Mouse (Mus musculus) forebrain, embryonic 10.5 days (tissue): ENCODE measurements at regions not wholly inside any gene's neighbourhood (a gene's known extent, or its start where the extent isn't known, plus 50 kb on each side); places are given as distances from the start of the nearest gene placed in this dataset.

Experiments used
- DNase-seq: peaks from one replicate; pipeline ENCODE4 v3.0.0-alpha.2; 2017; ENCODE audit warnings: low spot score; ENCODE audit errors: extremely low spot score
- H3K27ac ChIP-seq: fragments of 300-500 bp; sonication (generic); 2 replicates; pipeline ENCODE4 v1.5.1; 2016; ENCODE audit warnings: mild to moderate bottlenecking
- H3K27me3 ChIP-seq: fragments of 300-500 bp; sonication (generic); 2 replicates; pipeline ENCODE4 v1.6.1; 2016; ENCODE audit warnings: mild to moderate bottlenecking; ENCODE audit not compliant: poor library complexity, severe bottlenecking
- H3K36me3 ChIP-seq: fragments of 300-500 bp; sonication (generic); replicated peaks from 2 replicates; pipeline ENCODE4 v1.6.1; 2016; ENCODE audit warnings: mild to moderate bottlenecking, moderate library complexity
- H3K4me1 ChIP-seq: fragments of 300-500 bp; sonication (generic); 2 replicates; pipeline ENCODE4 v1.6.1; 2016
- H3K4me3 ChIP-seq: fragments of 300-500 bp; sonication (generic); 2 replicates; pipeline ENCODE4 v1.5.1; 2016; ENCODE audit warnings: mild to moderate bottlenecking, moderate library complexity
- H3K9me3 ChIP-seq: fragments of 300-500 bp; sonication (generic); 2 replicates; pipeline ENCODE4 v1.6.1; 2016; ENCODE audit warnings: mild to moderate bottlenecking, moderate library complexity
- WGBS: fragments of 180-500 bp; shearing (Covaris S2); methylation state at CpG from one replicate; pipeline ENCODE4 v1.1.7; 2016; 5-methylcytosine and 5-hydroxymethylcytosine counted together

- no peak overlapping the region for H3K4me3 ChIP-seq
- no peaks in the 10 kb centered on the region for H3K9me3 ChIP-seq
- peaks cover 15% of the 10 kb centered on the region for H3K4me1 ChIP-seq
- DNase-seq, result no peak
- H3K36me3 ChIP-seq, result no peaks in the 10 kb centered on the region
- WGBS, result 76% methylated on average over 7 of the region's 7 CpGs
- no peak overlapping the region for H3K27ac ChIP-seq
- no peaks in the 10 kb centered on the region for H3K27me3 ChIP-seq
Observed at GRCm38 (mm10) chr15:36399355-36400012, 608.1 kb downstream of the Zfp706 start.

- no peaks in the 10 kb centered on the region for H3K36me3 ChIP-seq
- no peak overlapping the region for H3K4me3 ChIP-seq
- H3K27me3 ChIP-seq, result no peaks in the 10 kb centered on the region
- 87% methylated on average over 9 of the region's 9 CpGs for WGBS
- no peaks in the 10 kb centered on the region for H3K9me3 ChIP-seq
- DNase-seq, result no peak
- no peak overlapping the region for H3K27ac ChIP-seq
- H3K4me1 ChIP-seq, result peaks cover 15% of the 10 kb centered on the region
Observed at GRCm38 (mm10) chr15:36398099-36398982, 609.2 kb downstream of the Zfp706 start.

GRCm38 (mm10) chr15:36396791-36397190 is 610.8 kb downstream of the Zfp706 start:
- no peak for DNase-seq
- H3K27ac ChIP-seq, result no peak overlapping the region
- no peaks in the 10 kb centered on the region for H3K36me3 ChIP-seq
- no peaks in the 10 kb centered on the region for H3K27me3 ChIP-seq
- H3K4me3 ChIP-seq, result no peak overlapping the region
- 87% methylated on average over 6 of the region's 6 CpGs for WGBS
- peaks cover 15% of the 10 kb centered on the region for H3K4me1 ChIP-seq
- H3K9me3 ChIP-seq, result no peaks in the 10 kb centered on the region

- no peaks in the 10 kb centered on the region for H3K27me3 ChIP-seq
- no peak overlapping the region for H3K27ac ChIP-seq
- no peaks in the 10 kb centered on the region for H3K36me3 ChIP-seq
- no peaks in the 10 kb centered on the region for H3K9me3 ChIP-seq
- no peak for DNase-seq
- H3K4me1 ChIP-seq, result peaks cover 15% of the 10 kb centered on the region
- H3K4me3 ChIP-seq, result no peak overlapping the region
- 70% methylated on average over 2 of the region's 2 CpGs for WGBS
Observed at GRCm38 (mm10) chr15:36396245-36396644, 611.3 kb downstream of the Zfp706 start.

GRCm38 (mm10) chr15:36395672-36396050 is 611.9 kb downstream of the Zfp706 start:
- WGBS, result 72% methylated on average over 4 of the region's 4 CpGs
- Histone ChIP-seq H3K36me3 (no peaks in the 10 kb centered on the region), H3K27me3 (no peaks in the 10 kb centered on the region), H3K4me3 (no peak overlapping the region), H3K4me1 (peaks cover 12% of the 10 kb centered on the region), H3K27ac (no peak overlapping the region), H3K9me3 (no peaks in the 10 kb centered on the region)
- no peak for DNase-seq

GRCm38 (mm10) chr15:36394914-36395671 is 612.5 kb downstream of the Zfp706 start:
- WGBS, result 81% methylated on average over 8 of the region's 8 CpGs
- no peak for DNase-seq
- Histone ChIP-seq H3K4me3 (no peak overlapping the region), H3K27me3 (no peaks in the 10 kb centered on the region), H3K27ac (no peak overlapping the region), H3K9me3 (no peaks in the 10 kb centered on the region), H3K4me1 (peaks cover 6% of the 10 kb centered on the region), H3K36me3 (no peaks in the 10 kb centered on the region)

GRCm38 (mm10) chr15:36389775-36390174 is 617.8 kb downstream of the Zfp706 start:
- no peak for DNase-seq
- Histone ChIP-seq H3K36me3 (no peaks in the 10 kb centered on the region), H3K4me3 (no peak overlapping the region), H3K9me3 (no peaks in the 10 kb centered on the region), H3K27ac (no peak overlapping the region), H3K27me3 (no peaks in the 10 kb centered on the region), H3K4me1 (no peaks in the 10 kb centered on the region)
- WGBS, result 73% methylated on average over 4 of the region's 4 CpGs

GRCm38 (mm10) chr15:36381228-36381671 is 626.3 kb downstream of the Zfp706 start:
- Histone ChIP-seq H3K4me1 (peaks cover 12% of the 10 kb centered on the region), H3K36me3 (no peaks in the 10 kb centered on the region), H3K4me3 (peak overlapping the region; percentile 38), H3K27ac (no peak overlapping the region), H3K9me3 (no peaks in the 10 kb centered on the region), H3K27me3 (peaks cover 63% of the 10 kb centered on the region)
- whole genome bisulfite sequencing, result 2% methylated on average over 8 of the region's 8 CpGs
- no peak for DNase-seq

- H3K27ac ChIP-seq, result no peak overlapping the region
- H3K4me3 ChIP-seq, result peak overlapping the region; percentile 38
- H3K27me3 ChIP-seq, result peaks cover 69% of the 10 kb centered on the region
- H3K36me3 ChIP-seq, result no peaks in the 10 kb centered on the region
- WGBS, result 6% methylated on average over 17 of the region's 17 CpGs
- H3K4me1 ChIP-seq, result peaks cover 12% of the 10 kb centered on the region
- DNase-seq, result no peak
- no peaks in the 10 kb centered on the region for H3K9me3 ChIP-seq
Observed at GRCm38 (mm10) chr15:36380461-36381227, 626.9 kb downstream of the Zfp706 start.

- Histone ChIP-seq H3K36me3 (no peaks in the 10 kb centered on the region), H3K27me3 (peaks cover 89% of the 10 kb centered on the region), H3K4me1 (peaks cover 32% of the 10 kb centered on the region), H3K4me3 (no peak overlapping the region), H3K9me3 (no peaks in the 10 kb centered on the region), H3K27ac (no peak overlapping the region)
- DNase-seq, result no peak
- 84% methylated on average over 4 of the region's 4 CpGs for WGBS
Observed at GRCm38 (mm10) chr15:36378640-36379039, 628.9 kb downstream of the Zfp706 start.

- Histone ChIP-seq H3K4me3 (no peak overlapping the region), H3K36me3 (no peaks in the 10 kb centered on the region), H3K27ac (no peak overlapping the region), H3K4me1 (peaks cover 35% of the 10 kb centered on the region), H3K9me3 (no peaks in the 10 kb centered on the region), H3K27me3 (peaks cover 96% of the 10 kb centered on the region)
- WGBS, result 72% methylated on average over 6 of the region's 6 CpGs
- no peak for DNase-seq
Observed at GRCm38 (mm10) chr15:36376551-36376950, 631.0 kb downstream of the Zfp706 start.

- 0% methylated on average over 1 of the region's 1 CpGs for WGBS
Observed at GRCm38 (mm10) chr15:36375549-36375885, 632.1 kb downstream of the Zfp706 start.

More at GRCm38 (mm10) chr15:36375549-36375885, 632.1 kb downstream of the Zfp706 start:
- Histone ChIP-seq H3K9me3 (no peaks in the 10 kb centered on the region), H3K4me1 (peaks cover 25% of the 10 kb centered on the region), H3K4me3 (peak overlapping the region; percentile 54; the same call in 1 of the 2 replicates), H3K36me3 (no peaks in the 10 kb centered on the region), H3K27me3 (peaks cover 86% of the 10 kb centered on the region), H3K27ac (no peak overlapping the region)
- no peak for DNase-seq
